8 mouse cellular contexts compared by ENCODE assay signal in genomic region chr13:64311266-64311665, GRCm38 (mm10). TPM values are rescaled to one million over a fixed set of nuclear protein-coding genes. Genes with fewer than 3 reads are reported as not detected.
A peak's percentile ranks its signal among the peaks of the same experiment; 100 is the strongest.
DNase-seq lines count a peak whose midpoint lies in the region; ATAC-seq and TF ChIP-seq lines count a peak whose summit lies in the region.

No protein-coding gene starts in this region.

- peaks cover 10% of the 10 kb centered on the region for H3K36me3 ChIP-seq in erythroblast, embryonic 14.5 days (ENCODE audit: control insufficient read depth)
- H3K36me3 ChIP-seq in hindbrain, embryonic 13.5 days, result 0 out of 2 replicates have a peak, but pooled peaks cover 7% of the 10 kb centered on the region
- peaks cover 18% of the 10 kb centered on the region for H3K36me3 ChIP-seq in lung, postnatal 0 days (ENCODE audit: insufficient read depth, low read length)

- TF ChIP-seq EP300 in lung, postnatal 0 days (IDR thresholded peaks at IDR 0.05), result peak; percentile 81

- no peak for TF ChIP-seq CTCF in lung, postnatal 0 days (IDR thresholded peaks at IDR 0.05)

- H3K9me3 ChIP-seq in erythroblast, embryonic 14.5 days (ENCODE audit: control insufficient read depth, low read length), result no peaks in the 10 kb centered on the region
- H3K9me3 ChIP-seq in hindbrain, embryonic 13.5 days, result no peaks in the 10 kb centered on the region
- H3K9me3 ChIP-seq in lung, postnatal 0 days (ENCODE audit: low read length), result no peaks in the 10 kb centered on the region

- no peak overlapping the region for H3K27ac ChIP-seq in hindbrain, embryonic 13.5 days
- peak overlapping the region; percentile 96 for H3K27ac ChIP-seq in lung, postnatal 0 days (ENCODE audit: low read length)

- intact Hi-C loops in gastrocnemius, postnatal 14 days (cut with DNase I; ENCODE audit: low total_unique reads), result loop anchor here (10.0 kb wide), 1 partner anchor 54 kb away; no protein-coding TSS in a partner anchor

- ATAC-seq in erythroblast, adult 5-6 weeks (replicated peaks; ENCODE audit: low FRiP score, poor library complexity, severe bottlenecking), result no peak
- no peak for ATAC-seq in hindbrain, embryonic 13.5 days (ENCODE audit: low FRiP score)
- peak; percentile 15 for ATAC-seq in lung, postnatal 0 days

- peak overlapping the region; percentile 57 for H3K4me2 ChIP-seq in hindbrain, embryonic 13.5 days
- peak overlapping the region; percentile 68 for H3K4me2 ChIP-seq in lung, postnatal 0 days (replicated peaks; ENCODE audit: low read depth, low read length)

- WGBS in hindbrain, embryonic 13.5 days, result 83% methylated on average over 1 of the region's 1 CpGs
- 3% methylated on average over 1 of the region's 1 CpGs for WGBS in lung, postnatal 0 days

- no peaks in the 10 kb centered on the region for H3K27me3 ChIP-seq in erythroblast, embryonic 14.5 days (ENCODE audit: control insufficient read depth)
- H3K27me3 ChIP-seq in hindbrain, embryonic 13.5 days, result no peaks in the 10 kb centered on the region
- no peaks in the 10 kb centered on the region for H3K27me3 ChIP-seq in lung, postnatal 0 days (replicated peaks; ENCODE audit: insufficient read depth, low read length)

- peak overlapping the region; percentile 82 for H3K4me3 ChIP-seq in erythroblast, embryonic 14.5 days (replicated peaks)
- peak overlapping the region; percentile 63 for H3K4me3 ChIP-seq in hindbrain, embryonic 13.5 days
- peak overlapping the region; percentile 84 for H3K4me3 ChIP-seq in lung, postnatal 0 days (ENCODE audit: low read depth, low read length)

- H3K4me1 ChIP-seq in erythroblast, embryonic 14.5 days (ENCODE audit: control insufficient read depth), result peaks cover 29% of the 10 kb centered on the region
- no peaks in the 10 kb centered on the region; the same call in 1 of the 2 replicates for H3K4me1 ChIP-seq in hindbrain, embryonic 13.5 days (replicated peaks)
- H3K4me1 ChIP-seq in lung, postnatal 0 days (ENCODE audit: insufficient read depth, low read depth, low read length), result peaks cover 7% of the 10 kb centered on the region

- no peak overlapping the region for H3K9ac ChIP-seq in hindbrain, embryonic 13.5 days
- H3K9ac ChIP-seq in lung, postnatal 0 days (replicated peaks; ENCODE audit: low read depth), result no peak overlapping the region

- DNase-seq in 416B (ENCODE audit: low read depth), result peak; percentile 26
- peak; percentile 80 for DNase-seq in lung, postnatal 0 days (ENCODE audit: low spot score)
- no peak for DNase-seq in thymus, postnatal 0 days (ENCODE audit: low spot score)
- DNase-seq in gastrocnemius, postnatal 14 days, result no peak
- DNase-seq in left cerebral cortex, adult 8-10 months (ENCODE audit: low spot score in 2 of 2), result no peak

RNA-seq across cellular contexts. Expression of gene Aaed1, which starts 1.2 kb away (rescaled TPM):
- polyA plus RNA-seq in erythroblast, embryonic 14.5 days (2012), result 0.14 and 0.38 TPM in 2 replicates
- total RNA-seq in erythroblast, adult 5-6 weeks (2015; ENCODE audit: low replicate concordance), result 3.1 and 6.5 TPM in 2 replicates
- 11.8 and 13.0 TPM in 2 replicates for total RNA-seq in erythroblast, adult 5-6 weeks (2017; ENCODE audit: low replicate concordance)
- polyA plus RNA-seq in hindbrain, embryonic 13.5 days (2015; fragmentation: Nextera tagmentation; extraction: Ambion mirVana), result 15.8 and 16.7 TPM in 2 replicates
- 89.2 and 94.2 TPM in 2 replicates for polyA plus RNA-seq in lung, postnatal 0 days (2015; fragmentation: Nextera tagmentation; extraction: Ambion mirVana)
- 29.6 and 34.2 TPM in 2 replicates for polyA plus RNA-seq in thymus, postnatal 0 days (2015; fragmentation: Nextera tagmentation; extraction: Ambion mirVana)
- total RNA-seq in gastrocnemius, postnatal 14 days (2021), result 10 to 100 TPM; 27.8 to 31.9 TPM
- 10 to 100 TPM; 21.0 to 23.6 (median 23.1) TPM for total RNA-seq in left cerebral cortex, adult 8-10 months (2022)

RNA-seq across cellular contexts. Expression of gene Cdc14b, which starts 36.2 kb away (rescaled TPM):
- 0.01 TPM in 1 of 2 replicates, not detected in the other for polyA plus RNA-seq in erythroblast, embryonic 14.5 days (2012)
- total RNA-seq in erythroblast, adult 5-6 weeks (2015; ENCODE audit: low replicate concordance), result 0.63 and 1.2 TPM in 2 replicates
- 0.51 TPM in 1 of 2 replicates, not detected in the other for total RNA-seq in erythroblast, adult 5-6 weeks (2017; ENCODE audit: low replicate concordance)
- 4.2 and 4.3 TPM in 2 replicates for polyA plus RNA-seq in hindbrain, embryonic 13.5 days (2015; fragmentation: Nextera tagmentation; extraction: Ambion mirVana)
- polyA plus RNA-seq in lung, postnatal 0 days (2015; fragmentation: Nextera tagmentation; extraction: Ambion mirVana), result 4.7 and 5.3 TPM in 2 replicates
- 10.8 and 11.3 TPM in 2 replicates for polyA plus RNA-seq in thymus, postnatal 0 days (2015; fragmentation: Nextera tagmentation; extraction: Ambion mirVana)
- 1 to 10 TPM; 4.0 to 4.4 TPM for total RNA-seq in gastrocnemius, postnatal 14 days (2021)
- 10 to 100 TPM; 15.0 to 21.0 (median 19.1) TPM for total RNA-seq in left cerebral cortex, adult 8-10 months (2022)

RNA-seq across cellular contexts. Expression of gene Ctsl, which starts 59.4 kb away (rescaled TPM):
- polyA plus RNA-seq in erythroblast, embryonic 14.5 days (2012), result 0.29 TPM in 1 of 2 replicates, not detected in the other
- total RNA-seq in erythroblast, adult 5-6 weeks (2015; ENCODE audit: low replicate concordance), result 12.5 and 19.9 TPM in 2 replicates
- 4.5 and 17.6 TPM in 2 replicates for total RNA-seq in erythroblast, adult 5-6 weeks (2017; ENCODE audit: low replicate concordance)
- 129 and 131 TPM in 2 replicates for polyA plus RNA-seq in hindbrain, embryonic 13.5 days (2015; fragmentation: Nextera tagmentation; extraction: Ambion mirVana)
- polyA plus RNA-seq in lung, postnatal 0 days (2015; fragmentation: Nextera tagmentation; extraction: Ambion mirVana), result 251 and 269 TPM in 2 replicates
- 2,169 and 2,296 TPM in 2 replicates for polyA plus RNA-seq in thymus, postnatal 0 days (2015; fragmentation: Nextera tagmentation; extraction: Ambion mirVana)
- 100 to 1,000 TPM; 132 to 141 TPM for total RNA-seq in gastrocnemius, postnatal 14 days (2021)
- 100 to 1,000 TPM; 129 to 196 (median 170) TPM for total RNA-seq in left cerebral cortex, adult 8-10 months (2022)

Comparison
In these comparisons a context has a peak if more than half of its experiments do, and no peak if none do; other contexts are left out.
1. DNase-seq: peak in 416B (single experiment) and lung, postnatal 0 days (single experiment); none in thymus, postnatal 0 days (single experiment), gastrocnemius, postnatal 14 days (single experiment) and left cerebral cortex, adult 8-10 months (0 of 2).
2. RNA of gene Aaed1, which starts 1.2 kb away (polyA plus RNA-seq): 89.2 to 94.2 TPM in lung, postnatal 0 days, 29.6 to 34.2 TPM in thymus, postnatal 0 days and 15.8 to 16.7 TPM in hindbrain, embryonic 13.5 days; 0.14 to 0.38 TPM in erythroblast, embryonic 14.5 days; every median in the first group is over 10 times any median in the second.
3. RNA of gene Ctsl, which starts 59.4 kb away (polyA plus RNA-seq): 2,169 to 2,296 TPM in thymus, postnatal 0 days, 251 to 269 TPM in lung, postnatal 0 days and 129 to 131 TPM in hindbrain, embryonic 13.5 days; 0.29 TPM in erythroblast, embryonic 14.5 days; every median in the first group is over 100 times any median in the second.
4. Peak in every context shown above with its lines, with median percentiles within 50 percentile points of each other: H3K4me3 ChIP-seq.